9 mouse cellular contexts compared by ENCODE assay signal in genomic region chr3:96240799-96241197, GRCm38 (mm10). TPM values are rescaled to one million over a fixed set of nuclear protein-coding genes. Genes with fewer than 3 reads are reported as not detected.
A peak's percentile ranks its signal among the peaks of the same experiment; 100 is the strongest.
DNase-seq lines count a peak whose midpoint lies in the region; ATAC-seq and TF ChIP-seq lines count a peak whose summit lies in the region.
"Had no signal": no experiment of that assay in that cellular context is flagged by ENCODE, and none has a peak within 500 bp of the region (broad histone marks: within the 10 kb centered on the region; RNA-seq: fewer than 3 reads in every experiment).

No protein-coding gene starts in this region.

- peak overlapping the region; percentile 67 to 77 for H3K27ac ChIP-seq in heart, embryonic 14.5 days (replicated peaks in 1 of 2; ENCODE audit: control insufficient read depth in 1 of 2, insufficient read depth in 1 of 2, low read depth in 2 of 2, low read length in 2 of 2)
- peak overlapping the region; percentile 46; the same call in 1 of the 2 replicates for H3K27ac ChIP-seq in bone marrow, adult 2 months (ENCODE audit: control insufficient read depth, insufficient read depth, low read depth, low read length, poor library complexity)
- H3K27ac ChIP-seq in hindbrain, embryonic 11.5 days (ENCODE audit: low read depth, low read length): peak overlapping the region; percentile 77
- peak overlapping the region; percentile 98 for H3K27ac ChIP-seq in midbrain, embryonic 10.5 days (replicated peaks)

- DNase-seq in heart, postnatal 14 days: no peak
- DNase-seq in hindbrain, embryonic 11.5 days (ENCODE audit: low spot score): no peak
- no peak for DNase-seq in midbrain, embryonic 10.5 days (ENCODE audit: low spot score)
- no peak for DNase-seq in cerebellum, adult 9-11 months
- DNase-seq in spleen, postnatal 4 days (ENCODE audit: low spot score in 2 of 2): no peak
- DNase-seq in testis, postnatal 10 days (ENCODE audit: low spot score): no peak

- intact Hi-C loops in heart, postnatal 14 days (cut with DNase I): no loop called here

- H3K36me3 ChIP-seq in heart, embryonic 14.5 days (ENCODE audit: control insufficient read depth, insufficient read depth, low read length): no peaks in the 10 kb centered on the region
- H3K36me3 ChIP-seq in hindbrain, embryonic 11.5 days (ENCODE audit: control insufficient read depth, insufficient read depth, low read length): no peaks in the 10 kb centered on the region
- H3K36me3 ChIP-seq in midbrain, embryonic 10.5 days: no peaks in the 10 kb centered on the region

- no peaks in the 10 kb centered on the region for H3K9me3 ChIP-seq in heart, embryonic 14.5 days (ENCODE audit: control insufficient read depth, low read length)
- no peaks in the 10 kb centered on the region for H3K9me3 ChIP-seq in hindbrain, embryonic 11.5 days (ENCODE audit: control insufficient read depth, low read length)
- no peaks in the 10 kb centered on the region for H3K9me3 ChIP-seq in midbrain, embryonic 10.5 days (replicated peaks)

- H3K4me1 ChIP-seq in heart, embryonic 14.5 days (ENCODE audit: control insufficient read depth in 2 of 2, insufficient read depth in 2 of 2, low read length in 2 of 2): peaks cover 10 to 31% of the 10 kb centered on the region in 2 experiments
- H3K4me1 ChIP-seq in bone marrow, adult 2 months (ENCODE audit: control insufficient read depth, insufficient read depth, low read length): peaks cover 4% of the 10 kb centered on the region
- H3K4me1 ChIP-seq in hindbrain, embryonic 11.5 days (replicated peaks; ENCODE audit: control insufficient read depth, insufficient read depth, low read length): peaks cover 6% of the 10 kb centered on the region; the same call in 1 of the 2 replicates
- H3K4me1 ChIP-seq in midbrain, embryonic 10.5 days: peaks cover 39% of the 10 kb centered on the region

- H3K9ac ChIP-seq in heart, embryonic 14.5 days (ENCODE audit: low read length): peak overlapping the region; percentile 65
- H3K9ac ChIP-seq in hindbrain, embryonic 11.5 days (ENCODE audit: low read depth, low read length): peak overlapping the region; percentile 42; the same call in 1 of the 2 replicates

- no peak for TF ChIP-seq POLR2A in bone marrow, adult 2 months (IDR thresholded peaks at IDR 0.05; ENCODE audit: borderline replicate concordance, control insufficient read depth, low read depth, low read length)

- TF ChIP-seq CTCF in bone marrow, adult 2 months (IDR thresholded peaks at IDR 0.05; ENCODE audit: control insufficient read depth, insufficient read depth, low read length): no peak

- peak overlapping the region in 1 of 2 experiments; percentile 8; a peak in 2 of 4 replicates for H3K4me3 ChIP-seq in heart, embryonic 14.5 days (ENCODE audit: control insufficient read depth in 1 of 2, insufficient read depth in 1 of 2, low read depth in 1 of 2, low read length in 2 of 2)
- H3K4me3 ChIP-seq in bone marrow, adult 2 months (replicated peaks; ENCODE audit: control insufficient read depth, low read depth, low read length): no peak overlapping the region
- no peak overlapping the region for H3K4me3 ChIP-seq in hindbrain, embryonic 11.5 days (ENCODE audit: low read depth, low read length)
- peak overlapping the region; percentile 40 for H3K4me3 ChIP-seq in midbrain, embryonic 10.5 days

- H3K4me2 ChIP-seq in heart, embryonic 14.5 days (ENCODE audit: low read length): peak overlapping the region; percentile 57
- peak overlapping the region; percentile 21; the same call in 1 of the 2 replicates for H3K4me2 ChIP-seq in hindbrain, embryonic 11.5 days (replicated peaks; ENCODE audit: low read depth, low read length)

- no peaks in the 10 kb centered on the region for H3K27me3 ChIP-seq in heart, embryonic 14.5 days (ENCODE audit: control insufficient read depth, insufficient read depth, low read length)
- no peaks in the 10 kb centered on the region for H3K27me3 ChIP-seq in hindbrain, embryonic 11.5 days (ENCODE audit: control insufficient read depth, insufficient read depth, low read length)
- no peaks in the 10 kb centered on the region for H3K27me3 ChIP-seq in midbrain, embryonic 10.5 days (ENCODE audit: low read depth, poor library complexity, severe bottlenecking)

- WGBS in heart, embryonic 14.5 days: 82% methylated on average over 9 of the region's 9 CpGs
- WGBS in bone marrow, adult 2 months: 82% methylated on average over 9 of the region's 9 CpGs
- 75% methylated on average over 9 of the region's 9 CpGs for WGBS in hindbrain, embryonic 11.5 days
- WGBS in midbrain, embryonic 10.5 days: 79% methylated on average over 9 of the region's 9 CpGs

- no peak for ATAC-seq in heart, embryonic 14.5 days (ENCODE audit: insufficient number of reproducible peaks, insufficient read depth, low FRiP score, low read depth)
- ATAC-seq in hindbrain, embryonic 11.5 days (ENCODE audit: low FRiP score): no peak

RNA-seq across cellular contexts. Expression of gene Hist2h2aa2, which starts 0.7 kb away (rescaled TPM):
- polyA plus RNA-seq in heart, embryonic 14.5 days (2014; fragmentation: Nextera tagmentation; extraction: Ambion mirVana): 34.6 and 35.8 TPM in 2 replicates
- 100 to 1,000 TPM; 357 to 468 TPM for total RNA-seq in heart, postnatal 14 days (2021)
- 80.4 and 139 TPM in 2 replicates for polyA plus RNA-seq in bone marrow, adult 2 months (2011; ENCODE audit: insufficient read depth, insufficient read length, low replicate concordance, missing spikeins)
- polyA plus RNA-seq in hindbrain, embryonic 11.5 days (2014; fragmentation: Nextera tagmentation; extraction: Ambion mirVana): 61.8 and 63.0 TPM in 2 replicates
- polyA plus RNA-seq in midbrain, embryonic 10.5 days (2016; fragmentation: Nextera tagmentation; extraction: Ambion mirVana): 24.3 and 34.9 TPM in 2 replicates

RNA-seq across cellular contexts. Expression of gene Hist2h3c2, which starts 1.9 kb away (rescaled TPM):
- polyA plus RNA-seq in heart, embryonic 14.5 days (2014; fragmentation: Nextera tagmentation; extraction: Ambion mirVana): 3.2 and 6.4 TPM in 2 replicates
- total RNA-seq in heart, postnatal 14 days (2021): 10 to 100 TPM; 22.1 to 48.5 TPM
- 50.6 and 79.9 TPM in 2 replicates for polyA plus RNA-seq in bone marrow, adult 2 months (2011; ENCODE audit: insufficient read depth, insufficient read length, low replicate concordance, missing spikeins)
- polyA plus RNA-seq in hindbrain, embryonic 11.5 days (2014; fragmentation: Nextera tagmentation; extraction: Ambion mirVana): 8.4 and 10.0 TPM in 2 replicates
- 8.1 TPM in 2 replicates for polyA plus RNA-seq in midbrain, embryonic 10.5 days (2016; fragmentation: Nextera tagmentation; extraction: Ambion mirVana)

RNA-seq across cellular contexts. Expression of gene Hist2h2aa1, which starts 4.5 kb away (rescaled TPM):
- 22.5 and 26.3 TPM in 2 replicates for polyA plus RNA-seq in heart, embryonic 14.5 days (2014; fragmentation: Nextera tagmentation; extraction: Ambion mirVana)
- 10 to 100 TPM; 13.0 to 17.3 TPM for total RNA-seq in heart, postnatal 14 days (2021)
- polyA plus RNA-seq in bone marrow, adult 2 months (2011; ENCODE audit: insufficient read depth, insufficient read length, low replicate concordance, missing spikeins): 4.5 TPM in 1 of 2 replicates, not detected in the other
- 11.8 and 14.6 TPM in 2 replicates for polyA plus RNA-seq in hindbrain, embryonic 11.5 days (2014; fragmentation: Nextera tagmentation; extraction: Ambion mirVana)
- 13.7 TPM in 2 replicates for polyA plus RNA-seq in midbrain, embryonic 10.5 days (2016; fragmentation: Nextera tagmentation; extraction: Ambion mirVana)

RNA-seq across cellular contexts. Expression of gene Hist2h3c1, which starts 5.7 kb away (rescaled TPM):
- 1.2 TPM in 1 of 2 replicates, not detected in the other for polyA plus RNA-seq in heart, embryonic 14.5 days (2014; fragmentation: Nextera tagmentation; extraction: Ambion mirVana)
- 1 to 10 TPM in 1 of 2 experiments, not detected in 1; 1.1 TPM for total RNA-seq in heart, postnatal 14 days (2021)
- not detected in 2 replicates for polyA plus RNA-seq in bone marrow, adult 2 months (2011; ENCODE audit: insufficient read depth, insufficient read length, low replicate concordance, missing spikeins)
- 0.64 and 0.90 TPM in 2 replicates for polyA plus RNA-seq in hindbrain, embryonic 11.5 days (2014; fragmentation: Nextera tagmentation; extraction: Ambion mirVana)
- 0.70 and 0.86 TPM in 2 replicates for polyA plus RNA-seq in midbrain, embryonic 10.5 days (2016; fragmentation: Nextera tagmentation; extraction: Ambion mirVana)
- total RNA-seq: left cerebral cortex, postnatal 36 days had no signal

RNA-seq across cellular contexts. Expression of gene Hist2h2be, which starts 19.9 kb away (rescaled TPM):
- 6.8 and 7.6 TPM in 2 replicates for polyA plus RNA-seq in heart, embryonic 14.5 days (2014; fragmentation: Nextera tagmentation; extraction: Ambion mirVana)
- total RNA-seq in heart, postnatal 14 days (2021): 1 to 10 TPM; 6.9 to 7.7 TPM
- 8.6 and 9.4 TPM in 2 replicates for polyA plus RNA-seq in bone marrow, adult 2 months (2011; ENCODE audit: insufficient read depth, insufficient read length, low replicate concordance, missing spikeins)
- 7.4 and 7.7 TPM in 2 replicates for polyA plus RNA-seq in hindbrain, embryonic 11.5 days (2014; fragmentation: Nextera tagmentation; extraction: Ambion mirVana)
- polyA plus RNA-seq in midbrain, embryonic 10.5 days (2016; fragmentation: Nextera tagmentation; extraction: Ambion mirVana): 11.5 and 11.9 TPM in 2 replicates

Comparison
In these comparisons a context has a peak if more than half of its experiments do, and no peak if none do; other contexts are left out.
1. H3K27ac ChIP-seq: peak in every context shown above with its lines; median percentile 98 in midbrain, embryonic 10.5 days; 77 in hindbrain, embryonic 11.5 days; 72 in heart, embryonic 14.5 days; 46 in bone marrow, adult 2 months.